Mouse (Mus musculus) C2C12 (cell line): Measurements from ENCODE around the gene Snx29. TPM values are rescaled to one million over a fixed set of nuclear protein-coding genes. Genes with fewer than 3 reads are reported as not detected.

Source experiments
- H3K27me3 ChIP-seq: one replicate; pipeline ENCODE4 v1.6.1; 2011; ENCODE audit not compliant: control insufficient read depth, insufficient read depth, insufficient read length
- H3K36me3 ChIP-seq: one replicate; pipeline ENCODE4 v1.6.1; 2011; ENCODE audit not compliant: control insufficient read depth, insufficient read depth
- H3K4me3 ChIP-seq: one replicate; pipeline ENCODE4 v1.5.1; 2011; ENCODE audit warnings: mild to moderate bottlenecking, control low read depth; ENCODE audit not compliant: poor library complexity, insufficient read depth, severe bottlenecking
- H3K79me2 ChIP-seq: one replicate; pipeline ENCODE4 v1.6.1; 2011; ENCODE audit not compliant: control insufficient read depth, insufficient read depth
- H3K79me3 ChIP-seq: one replicate; pipeline ENCODE4 v1.6.1; 2011; ENCODE audit warnings: low read depth, control low read depth
- H3ac ChIP-seq: one replicate; pipeline ENCODE3; 2011; ENCODE audit warnings: low read depth; ENCODE audit not compliant: control insufficient read depth, insufficient read length
- CEBPB ChIP-seq: IDR thresholded peaks from one replicate; pipeline ENCODE4 v1.6.1; 2011; ENCODE audit warnings: low read depth, mild to moderate bottlenecking, control low read depth, moderate library complexity
- CTCF ChIP-seq: IDR thresholded peaks from one replicate; pipeline ENCODE4 v1.5.1; 2011; ENCODE audit not compliant: control insufficient read depth, insufficient read depth, insufficient read length
- FOSL1 ChIP-seq: IDR thresholded peaks from one replicate; pipeline ENCODE4 v1.8.0; 2011; ENCODE audit warnings: mild to moderate bottlenecking, low read length; ENCODE audit not compliant: poor library complexity, insufficient read depth, severe bottlenecking
- MAX ChIP-seq: IDR thresholded peaks from one replicate; pipeline ENCODE4 v1.6.1; 2011; ENCODE audit warnings: mild to moderate bottlenecking, control low read depth
- MYOD1 ChIP-seq: IDR thresholded peaks from one replicate; pipeline ENCODE4 v1.6.1; 2011; ENCODE audit warnings: low read depth; ENCODE audit not compliant: control insufficient read depth, insufficient read length
- MYOG ChIP-seq: IDR thresholded peaks from one replicate; pipeline ENCODE4 v1.6.1; 2011; ENCODE audit not compliant: control insufficient read depth, insufficient read length; ENCODE audit errors: extremely low read depth
- USF1 ChIP-seq: IDR thresholded peaks from one replicate; pipeline ENCODE4 v1.6.1; 2011; ENCODE audit warnings: low read depth, mild to moderate bottlenecking, control low read depth, moderate library complexity
- polyA plus RNA-seq: library from polyadenylated mRNA; unstranded; fragments of >200 nt; fragmentation: generic; extraction: Trizol; gene quantifications from one replicate; pipeline ENCODE4 v1.2.1, GENCODE M21; 2012; ENCODE audit warnings: missing spikeins

Snx29 gene
- polyA plus RNA-seq, 1 experiment = 0.62 TPM

- no peaks in the 10 kb centered on the region for H3K79me3 ChIP-seq
- no peak for TF ChIP-seq USF1
- no peak for TF ChIP-seq MYOG
- TF ChIP-seq CTCF = no peak
- TF ChIP-seq CEBPB = no peak
- no peak for TF ChIP-seq MAX
- no peak for TF ChIP-seq MYOD1
- TF ChIP-seq FOSL1 = no peak
- H3K27me3 ChIP-seq = no peaks in the 10 kb centered on the region
- no peaks in the 10 kb centered on the region for H3K79me2 ChIP-seq
- H3K36me3 ChIP-seq = no peaks in the 10 kb centered on the region
- H3K4me3 ChIP-seq = no peak overlapping the region
- H3ac ChIP-seq = no peak overlapping the region
Observed at GRCm38 (mm10) chr16:11426810-11427537, 104.3 kb downstream of the Snx29 start.

GRCm38 (mm10) chr16:11429784-11430183 lies 107.1 kb downstream of the Snx29 start:
- no peak for TF ChIP-seq FOSL1
- TF ChIP-seq MYOG = no peak
- no peak for TF ChIP-seq CTCF
- no peak for TF ChIP-seq CEBPB
- no peaks in the 10 kb centered on the region for H3K79me3 ChIP-seq
- no peak overlapping the region for H3K4me3 ChIP-seq
- no peak overlapping the region for H3ac ChIP-seq
- H3K36me3 ChIP-seq = no peaks in the 10 kb centered on the region
- no peaks in the 10 kb centered on the region for H3K79me2 ChIP-seq
- no peaks in the 10 kb centered on the region for H3K27me3 ChIP-seq

- Histone ChIP-seq H3K79me2 (no peaks in the 10 kb centered on the region), H3K4me3 (no peak overlapping the region), H3ac (no peak overlapping the region), H3K79me3 (no peaks in the 10 kb centered on the region), H3K27me3 (no peaks in the 10 kb centered on the region), H3K36me3 (no peaks in the 10 kb centered on the region)
- TF ChIP-seq MYOG (no peak), MYOD1 (no peak), CEBPB (no peak), MAX (no peak), FOSL1 (no peak), CTCF (no peak), USF1 (no peak)
Observed at GRCm38 (mm10) chr16:11430520-11430919, 107.8 kb downstream of the Snx29 start.

- H3K27me3 ChIP-seq = no peaks in the 10 kb centered on the region
- H3K79me3 ChIP-seq = no peaks in the 10 kb centered on the region
- no peak for TF ChIP-seq MAX
- no peak overlapping the region for H3ac ChIP-seq
- no peaks in the 10 kb centered on the region for H3K79me2 ChIP-seq
- H3K36me3 ChIP-seq = no peaks in the 10 kb centered on the region
- H3K4me3 ChIP-seq = no peak overlapping the region
Observed at GRCm38 (mm10) chr16:11433779-11434178, 111.1 kb downstream of the Snx29 start.

- H3K36me3 ChIP-seq = no peaks in the 10 kb centered on the region
- H3K27me3 ChIP-seq = no peaks in the 10 kb centered on the region
- no peak overlapping the region for H3K4me3 ChIP-seq
- H3K79me2 ChIP-seq = no peaks in the 10 kb centered on the region
- no peaks in the 10 kb centered on the region for H3K79me3 ChIP-seq
- TF ChIP-seq CTCF (no peak), MAX (no peak), FOSL1 (no peak), CEBPB (no peak)
- H3ac ChIP-seq = no peak overlapping the region
Observed at GRCm38 (mm10) chr16:11437641-11438040, 114.9 kb downstream of the Snx29 start.

- no peak overlapping the region for H3K4me3 ChIP-seq
- no peaks in the 10 kb centered on the region for H3K79me2 ChIP-seq
- TF ChIP-seq MAX (no peak), MYOD1 (no peak), FOSL1 (no peak), USF1 (no peak), CEBPB (no peak), MYOG (no peak), CTCF (no peak)
- H3K27me3 ChIP-seq = no peaks in the 10 kb centered on the region
- no peak overlapping the region for H3ac ChIP-seq
- H3K36me3 ChIP-seq = no peaks in the 10 kb centered on the region
- H3K79me3 ChIP-seq = no peaks in the 10 kb centered on the region
Observed at GRCm38 (mm10) chr16:11439417-11439816, 116.7 kb downstream of the Snx29 start.
